Mouse (Mus musculus) liver, adult 2 months (tissue): ENCODE measurements around the gene Cryba2. TPM values are rescaled to one million over a fixed set of nuclear protein-coding genes. Genes with fewer than 3 reads are reported as not detected.

Source experiments
- DNase-seq: peaks from one replicate; pipeline ENCODE4 v3.0.0-alpha.2; 2011; ENCODE audit warnings: low read depth, low spot score; ENCODE audit errors: extremely low read depth
- H3K27ac ChIP-seq: fragments of 200-500 bp; replicated peaks from 2 replicates; pipeline ENCODE4 v1.5.1; 2012; ENCODE audit warnings: low read depth, mild to moderate bottlenecking, control low read depth, inconsistent platforms, low read length; ENCODE audit not compliant: insufficient read depth
- H3K27me3 ChIP-seq: fragments of 200-500 bp; 2 replicates; pipeline ENCODE4 v1.6.1; 2012; ENCODE audit warnings: mild to moderate bottlenecking, moderate library complexity, low read length, inconsistent platforms; ENCODE audit not compliant: control insufficient read depth, insufficient read depth
- H3K36me3 ChIP-seq: fragments of 200-500 bp; 2 replicates; pipeline ENCODE4 v1.6.1; 2012; ENCODE audit warnings: low read length, inconsistent platforms; ENCODE audit not compliant: control insufficient read depth, insufficient read depth
- H3K4me1 ChIP-seq: fragments of 200-500 bp; 2 replicates; pipeline ENCODE4 v1.6.1; 2011; ENCODE audit warnings: low read length; ENCODE audit not compliant: control insufficient read depth, insufficient read depth
- H3K4me3 ChIP-seq: fragments of 200-500 bp; 2 replicates; pipeline ENCODE4 v1.5.1; 2011; ENCODE audit warnings: low read depth, mild to moderate bottlenecking, control low read depth, low read length, moderate library complexity; ENCODE audit not compliant: insufficient read depth
- H3K79me2 ChIP-seq: fragments of 200-500 bp; 2 replicates; pipeline ENCODE4 v1.6.1; 2012; ENCODE audit warnings: inconsistent platforms, mild to moderate bottlenecking, low read length, moderate library complexity; ENCODE audit not compliant: control insufficient read depth, insufficient read depth
- H3K9ac ChIP-seq: fragments of 200-500 bp; 2 replicates; pipeline ENCODE4 v1.6.1; 2012; ENCODE audit warnings: low read depth, mild to moderate bottlenecking, control low read depth, inconsistent platforms, low read length
- CTCF ChIP-seq: fragments of 200-500 bp; IDR thresholded peaks from 2 replicates; pipeline ENCODE4 v1.5.1; 2011; ENCODE audit warnings: low read depth, low read length, control low read depth
- POLR2A ChIP-seq: fragments of 200-500 bp; IDR thresholded peaks from 2 replicates; pipeline ENCODE4 v1.6.1; 2011; ENCODE audit warnings: low read length, control low read depth; ENCODE audit not compliant: insufficient read depth; ENCODE audit errors: extremely low read depth
- WGBS: fragments of 180-500 bp; shearing (Covaris S2); methylation state at CpG from one replicate; pipeline ENCODE4 v1.1.7; 2018; 5-methylcytosine and 5-hydroxymethylcytosine counted together
- polyA plus RNA-seq: library from polyadenylated mRNA; depleted of rRNA; stranded (reverse); fragments of >200 nt; gene quantifications from 2 replicates; pipeline ENCODE4 v1.2.3, GENCODE M21; 2012
- total RNA-seq: library from RNA; depleted of rRNA; stranded (reverse); fragments of >200 nt; gene quantifications from 2 replicates; pipeline ENCODE4 v1.2.3, GENCODE M21; 2014

Gene Cryba2
- total and polyA plus RNA-seq, 2 experiments: not detected

- TF ChIP-seq POLR2A (no peak), CTCF (no peak)
- Histone ChIP-seq H3K4me1 (no peaks in the 10 kb centered on the region; the same call in 1 of the 2 replicates), H3K36me3 (no peaks in the 10 kb centered on the region), H3K9ac (no peak overlapping the region), H3K4me3 (no peak overlapping the region), H3K27me3 (peaks cover 25% of the 10 kb centered on the region), H3K79me2 (no peaks in the 10 kb centered on the region), H3K27ac (no peak overlapping the region)
- WGBS: 52% methylated on average over 6 of the region's 6 CpGs
- no peak for DNase-seq
Measured at GRCm38 (mm10) chr1:74859223-74859984, 33.5 kb downstream of the Cryba2 start.

DNA sequence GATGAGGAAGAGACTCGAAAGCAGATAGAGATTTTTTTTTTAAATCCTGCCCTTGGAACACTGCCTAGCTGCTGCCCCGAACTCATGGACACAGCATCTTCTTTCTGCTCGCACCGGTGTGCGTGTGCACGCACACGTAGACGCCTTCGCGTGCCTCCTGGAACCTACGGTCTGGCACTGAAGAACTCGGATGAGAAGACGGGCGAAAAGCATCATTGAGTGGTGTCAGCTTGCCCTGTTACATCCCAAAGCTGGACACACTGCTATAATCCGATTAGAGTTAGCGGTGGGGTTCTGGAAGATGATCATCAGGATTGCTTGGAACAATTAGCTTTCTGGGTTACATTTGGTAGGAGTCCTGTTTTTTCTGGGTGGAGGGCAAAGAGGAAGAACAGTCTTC lies 34.1 kb downstream of the Cryba2 start:
- Histone ChIP-seq H3K36me3 (no peaks in the 10 kb centered on the region), H3K4me3 (no peak overlapping the region), H3K4me1 (no peaks in the 10 kb centered on the region; the same call in 1 of the 2 replicates), H3K9ac (no peak overlapping the region), H3K79me2 (no peaks in the 10 kb centered on the region), H3K27ac (no peak overlapping the region), H3K27me3 (peaks cover 31% of the 10 kb centered on the region)
- no peak for DNase-seq
- WGBS: 15% methylated on average over 16 of the region's 16 CpGs
- TF ChIP-seq CTCF (no peak), POLR2A (no peak)

DNA sequence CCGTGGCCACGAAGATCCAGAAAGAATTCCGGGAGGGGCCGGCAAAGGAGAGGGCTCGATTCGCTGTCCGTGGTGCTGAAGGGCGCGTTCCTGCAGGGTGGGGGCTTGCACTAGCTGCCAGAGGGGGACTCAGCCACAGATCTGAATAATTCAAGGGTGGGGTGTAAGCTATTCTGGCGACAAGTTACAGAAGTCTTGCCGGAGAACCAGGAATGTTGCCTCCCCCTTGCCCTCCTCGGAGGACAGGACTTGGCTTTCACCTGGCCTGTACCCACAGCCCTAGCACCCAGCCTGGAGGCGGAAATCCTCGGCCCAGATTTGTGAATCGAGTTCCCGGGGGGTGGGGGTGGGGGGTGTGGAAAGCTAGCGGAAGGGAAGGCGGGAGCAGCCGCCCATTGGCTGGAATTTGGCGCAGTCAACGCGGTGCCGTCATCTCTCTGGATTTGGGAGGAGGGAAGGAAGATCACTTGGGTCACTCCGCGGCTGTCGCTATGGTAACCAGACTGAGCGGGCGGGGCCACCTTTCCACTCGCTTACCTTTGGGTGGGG lies 34.7 kb downstream of the Cryba2 start:
- peaks cover 33% of the 10 kb centered on the region for H3K27me3 ChIP-seq
- H3K4me3 ChIP-seq: no peak overlapping the region
- TF ChIP-seq CTCF (no peak), POLR2A (no peak)
- H3K36me3 ChIP-seq: no peaks in the 10 kb centered on the region
- H3K79me2 ChIP-seq: no peaks in the 10 kb centered on the region
- no peak overlapping the region for H3K27ac ChIP-seq
- no peak for DNase-seq
- H3K9ac ChIP-seq: no peak overlapping the region
- no peaks in the 10 kb centered on the region; the same call in 1 of the 2 replicates for H3K4me1 ChIP-seq
- 1% methylated on average over 29 of the region's 29 CpGs for WGBS

- no peak overlapping the region for H3K27ac ChIP-seq
- H3K9ac ChIP-seq: no peak overlapping the region
- no peaks in the 10 kb centered on the region for H3K36me3 ChIP-seq
- H3K4me3 ChIP-seq: no peak overlapping the region
- no peaks in the 10 kb centered on the region; the same call in 1 of the 2 replicates for H3K4me1 ChIP-seq
- no peak for TF ChIP-seq CTCF
- TF ChIP-seq POLR2A: no peak
- H3K27me3 ChIP-seq: peaks cover 33% of the 10 kb centered on the region
- DNase-seq: no peak
- 8% methylated on average over 4 of the region's 4 CpGs for WGBS
- H3K79me2 ChIP-seq: no peaks in the 10 kb centered on the region
Measured at GRCm38 (mm10) chr1:74857677-74858076, 35.3 kb downstream of the Cryba2 start.

DNA sequence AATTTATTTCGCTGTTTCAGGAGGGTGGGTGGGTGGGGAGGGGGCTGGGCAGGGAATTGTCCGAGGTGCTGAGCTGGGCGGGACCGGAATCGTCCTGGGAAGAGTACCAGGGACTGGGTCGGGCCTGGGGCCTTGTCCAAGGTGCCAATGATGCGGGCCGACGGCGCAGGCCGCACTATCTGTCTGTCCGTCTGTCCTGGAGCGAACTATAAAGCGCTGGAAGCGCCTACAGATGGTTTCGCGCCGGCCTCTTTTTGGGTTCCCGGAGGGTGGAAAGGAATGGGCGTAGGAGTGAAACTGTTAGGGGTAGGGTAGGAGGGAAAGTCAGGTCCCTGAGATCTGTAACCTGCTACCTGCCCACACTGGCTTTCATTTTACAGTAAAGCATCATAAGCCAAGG lies 35.7 kb downstream of the Cryba2 start:
- Histone ChIP-seq H3K4me1 (no peaks in the 10 kb centered on the region; the same call in 1 of the 2 replicates), H3K36me3 (no peaks in the 10 kb centered on the region), H3K4me3 (no peak overlapping the region), H3K27ac (no peak overlapping the region), H3K27me3 (peaks cover 33% of the 10 kb centered on the region), H3K9ac (no peak overlapping the region), H3K79me2 (no peaks in the 10 kb centered on the region)
- TF ChIP-seq CTCF (no peak), POLR2A (no peak)
- WGBS: 9% methylated on average over 20 of the region's 20 CpGs
- DNase-seq: no peak

DNA sequence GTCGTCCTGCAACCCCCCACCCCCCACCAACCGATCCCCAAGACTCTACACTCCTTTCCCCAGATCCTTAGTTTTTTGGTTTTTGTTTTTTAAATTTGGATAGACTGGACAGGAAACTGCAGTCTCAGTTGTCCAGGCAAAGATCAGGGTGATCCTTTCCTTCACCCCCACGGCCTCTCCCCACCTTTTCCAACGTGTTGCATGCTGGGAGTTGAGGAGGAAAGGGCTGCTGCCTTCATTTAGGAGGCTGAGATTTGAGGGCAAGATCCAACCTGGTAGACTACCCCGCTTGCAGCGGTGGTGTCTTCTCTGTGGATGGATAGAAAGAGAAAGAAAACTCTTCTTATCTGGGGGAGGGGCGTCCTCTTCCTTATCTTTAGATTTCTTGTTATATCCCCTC lies 36.2 kb downstream of the Cryba2 start:
- no peaks in the 10 kb centered on the region; the same call in 1 of the 2 replicates for H3K4me1 ChIP-seq
- WGBS: 5% methylated on average over 7 of the region's 7 CpGs
- peaks cover 33% of the 10 kb centered on the region for H3K27me3 ChIP-seq
- no peak for TF ChIP-seq POLR2A
- no peak for DNase-seq
- no peak overlapping the region for H3K9ac ChIP-seq
- H3K4me3 ChIP-seq: no peak overlapping the region
- no peak overlapping the region for H3K27ac ChIP-seq
- H3K36me3 ChIP-seq: no peaks in the 10 kb centered on the region
- no peaks in the 10 kb centered on the region for H3K79me2 ChIP-seq
